Mouse (Mus musculus) liver, postnatal 0 days (tissue): ENCODE data around the gene Siva1.

Source experiments
- CTCF ChIP-seq: sonication (generic); IDR thresholded peaks from 2 replicates; pipeline ENCODE4 v1.5.1; 2016; ENCODE audit warnings: antibody characterized with exemption, low read depth
- EP300 ChIP-seq: IDR thresholded peaks from 2 replicates; pipeline ENCODE4 v1.6.1; 2016; ENCODE audit warnings: antibody characterized with exemption, low read depth, mild to moderate bottlenecking

- TF ChIP-seq CTCF (no peak), EP300 (no peak)
Observed at GRCm38 (mm10) chr12:112616668-112617067, 27.8 kb upstream of the Siva1 start.
